Mouse (Mus musculus): ENCODE data around the gene Hist1h4n. TPM values are rescaled to one million over a fixed set of nuclear protein-coding genes. Genes with fewer than 3 reads are reported as not detected.
A peak's percentile ranks its signal among the peaks of the same experiment; 100 is the strongest.
"Not testable (repeated sequence)": the region's sequence is repeated elsewhere in the genome, so short reads cannot be mapped to it uniquely, and the experiment has no call there.

Hist1h4n gene
- polyA plus RNA-seq, 1 experiment from 2014 or later: 2.9 TPM

- H3K27me3 ChIP-seq (replicated peaks; ENCODE audit: control insufficient read depth, insufficient read depth, low read length); H3K4me3 ChIP-seq (ENCODE audit: low read length); H3K4me2 ChIP-seq (ENCODE audit: low read length): not testable (repeated sequence)
Measured at GRCm38 (mm10) chr13:21846356-21846755, 14.4 kb upstream of the Hist1h4n start.

GRCm38 (mm10) chr13:21840508-21840907, 8.5 kb upstream of the Hist1h4n start:
- H3K4me2 ChIP-seq (ENCODE audit: low read length); H3K4me1 ChIP-seq (ENCODE audit: control insufficient read depth, insufficient read depth, low read depth, low read length); H3K27me3 ChIP-seq (replicated peaks; ENCODE audit: control insufficient read depth, insufficient read depth, low read length); H3K27ac ChIP-seq (ENCODE audit: low read depth, low read length); H3K9me3 ChIP-seq (ENCODE audit: control insufficient read depth, low read length); H3K36me3 ChIP-seq (ENCODE audit: control insufficient read depth, insufficient read depth, low read length); H3K4me3 ChIP-seq (ENCODE audit: low read length); H3K9ac ChIP-seq (ENCODE audit: low read depth, low read length): not testable (repeated sequence)
- no CpG with 5 or more reads among the region's 4 CpGs for WGBS
- ATAC-seq: peak; percentile 76

More at GRCm38 (mm10) chr13:21846356-21846755, 14.4 kb upstream of the Hist1h4n start:
- not testable (repeated sequence) for H3K27ac ChIP-seq (ENCODE audit: low read depth, low read length); ATAC-seq; H3K4me1 ChIP-seq (ENCODE audit: control insufficient read depth, insufficient read depth, low read depth, low read length); H3K9me3 ChIP-seq (ENCODE audit: control insufficient read depth, low read length); H3K36me3 ChIP-seq (ENCODE audit: control insufficient read depth, insufficient read depth, low read length); H3K9ac ChIP-seq (ENCODE audit: low read depth, low read length)

GRCm38 (mm10) chr13:21833461-21833860, 1.5 kb upstream of the Hist1h4n start, which contains the start of the genes Hist1h2ap and Hist1h2br:
Hist1h2ap (minus strand) TSS chr13:21833507.
Hist1h2br (plus strand) TSS chr13:21833743.
- H3K9ac ChIP-seq (ENCODE audit: low read depth, low read length); H3K4me3 ChIP-seq (ENCODE audit: low read length); H3K36me3 ChIP-seq (ENCODE audit: control insufficient read depth, insufficient read depth, low read length); H3K4me2 ChIP-seq (ENCODE audit: low read length); H3K4me1 ChIP-seq (ENCODE audit: control insufficient read depth, insufficient read depth, low read depth, low read length); H3K27ac ChIP-seq (ENCODE audit: low read depth, low read length); H3K27me3 ChIP-seq (replicated peaks; ENCODE audit: control insufficient read depth, insufficient read depth, low read length); H3K9me3 ChIP-seq (ENCODE audit: control insufficient read depth, low read length): not testable (repeated sequence)
- ATAC-seq: peak; percentile 98
- WGBS: no CpG with 5 or more reads among the region's 24 CpGs

- WGBS: 89% methylated on average over 10 of the region's 10 CpGs
Measured at GRCm38 (mm10) chr13:21830344-21830743, 1.7 kb downstream of the Hist1h4n start.

GRCm38 (mm10) chr13:21828511-21828910, 3.5 kb downstream of the Hist1h4n start:
- Histone ChIP-seq H3K9me3 (ENCODE audit: control insufficient read depth, low read length) (no peaks in the 10 kb centered on the region), H3K4me2 (ENCODE audit: low read length) (no peak overlapping the region), H3K27ac (ENCODE audit: low read depth, low read length) (no peak overlapping the region), H3K27me3 (replicated peaks; ENCODE audit: control insufficient read depth, insufficient read depth, low read length) (no peaks in the 10 kb centered on the region), H3K4me1 (ENCODE audit: control insufficient read depth, insufficient read depth, low read depth, low read length) (no peaks in the 10 kb centered on the region), H3K9ac (ENCODE audit: low read depth, low read length) (no peak overlapping the region), H3K36me3 (ENCODE audit: control insufficient read depth, insufficient read depth, low read length) (no peaks in the 10 kb centered on the region), H3K4me3 (ENCODE audit: low read length) (no peak overlapping the region)
- WGBS: 89% methylated on average over 3 of the region's 3 CpGs
- no peak for ATAC-seq

More at GRCm38 (mm10) chr13:21830344-21830743, 1.7 kb downstream of the Hist1h4n start:
- no peaks in the 10 kb centered on the region for H3K36me3 ChIP-seq (ENCODE audit: control insufficient read depth, insufficient read depth, low read length)
- no peak overlapping the region for H3K4me3 ChIP-seq (ENCODE audit: low read length)
- H3K4me1 ChIP-seq (ENCODE audit: control insufficient read depth, insufficient read depth, low read depth, low read length): no peaks in the 10 kb centered on the region
- H3K4me2 ChIP-seq (ENCODE audit: low read length): no peak overlapping the region
- ATAC-seq: no peak
- H3K9me3 ChIP-seq (ENCODE audit: control insufficient read depth, low read length): no peaks in the 10 kb centered on the region
- H3K27me3 ChIP-seq (replicated peaks; ENCODE audit: control insufficient read depth, insufficient read depth, low read length): no peaks in the 10 kb centered on the region
- no peak overlapping the region for H3K27ac ChIP-seq (ENCODE audit: low read depth, low read length)
- no peak overlapping the region for H3K9ac ChIP-seq (ENCODE audit: low read depth, low read length)

- not testable (repeated sequence) for H3K4me1 ChIP-seq (ENCODE audit: control insufficient read depth, insufficient read depth, low read depth, low read length); H3K9ac ChIP-seq (ENCODE audit: low read depth, low read length); H3K27ac ChIP-seq (ENCODE audit: low read depth, low read length); H3K9me3 ChIP-seq (ENCODE audit: control insufficient read depth, low read length); H3K4me3 ChIP-seq (ENCODE audit: low read length); ATAC-seq; H3K4me2 ChIP-seq (ENCODE audit: low read length); H3K36me3 ChIP-seq (ENCODE audit: control insufficient read depth, insufficient read depth, low read length); H3K27me3 ChIP-seq (replicated peaks; ENCODE audit: control insufficient read depth, insufficient read depth, low read length)
- WGBS: 60% methylated on average over 6 of the region's 16 CpGs
Measured at GRCm38 (mm10) chr13:21820082-21820890, 11.7 kb downstream of the Hist1h4n start.

- Histone ChIP-seq H3K4me2 (ENCODE audit: low read length) (peak overlapping the region; percentile 39), H3K4me3 (ENCODE audit: low read length) (peak overlapping the region; percentile 20)
- WGBS: 3% methylated on average over 10 of the region's 14 CpGs
- not testable (repeated sequence) for H3K4me1 ChIP-seq (ENCODE audit: control insufficient read depth, insufficient read depth, low read depth, low read length); H3K9ac ChIP-seq (ENCODE audit: low read depth, low read length); H3K27ac ChIP-seq (ENCODE audit: low read depth, low read length); H3K9me3 ChIP-seq (ENCODE audit: control insufficient read depth, low read length); H3K27me3 ChIP-seq (replicated peaks; ENCODE audit: control insufficient read depth, insufficient read depth, low read length); H3K36me3 ChIP-seq (ENCODE audit: control insufficient read depth, insufficient read depth, low read length)
- ATAC-seq: 0 out of 2 replicates have a peak, but pooled peaks have one; percentile 3
Measured at GRCm38 (mm10) chr13:21812092-21812491, 19.9 kb downstream of the Hist1h4n start.

- peak within 1 kb of the TSS; percentile 39 for H3K4me2 ChIP-seq (ENCODE audit: low read length)
- H3K27ac ChIP-seq (ENCODE audit: low read depth, low read length); H3K4me1 ChIP-seq (ENCODE audit: control insufficient read depth, insufficient read depth, low read depth, low read length); H3K9ac ChIP-seq (ENCODE audit: low read depth, low read length); H3K36me3 ChIP-seq (ENCODE audit: control insufficient read depth, insufficient read depth, low read length); H3K9me3 ChIP-seq (ENCODE audit: control insufficient read depth, low read length); H3K27me3 ChIP-seq (replicated peaks; ENCODE audit: control insufficient read depth, insufficient read depth, low read length): not testable (repeated sequence)
- no CpG with 5 or more reads among the region's 24 CpGs for WGBS
- H3K4me3 ChIP-seq (ENCODE audit: low read length): peak within 1 kb of the TSS; percentile 20
- ATAC-seq: peak; percentile 74
Measured at GRCm38 (mm10) chr13:21811539-21811938, 20.5 kb downstream of the Hist1h4n start, which contains the start of gene Hist1h4m. Hist1h4m (plus strand) TSS chr13:21811746.

GRCm38 (mm10) chr13:21811074-21811473, 20.9 kb downstream of the Hist1h4n start:
- not testable (repeated sequence) for H3K27me3 ChIP-seq (replicated peaks; ENCODE audit: control insufficient read depth, insufficient read depth, low read length); H3K4me1 ChIP-seq (ENCODE audit: control insufficient read depth, insufficient read depth, low read depth, low read length); H3K9me3 ChIP-seq (ENCODE audit: control insufficient read depth, low read length); H3K4me3 ChIP-seq (ENCODE audit: low read length); H3K4me2 ChIP-seq (ENCODE audit: low read length); H3K9ac ChIP-seq (ENCODE audit: low read depth, low read length); H3K36me3 ChIP-seq (ENCODE audit: control insufficient read depth, insufficient read depth, low read length); H3K27ac ChIP-seq (ENCODE audit: low read depth, low read length)
- peak; percentile 14 for ATAC-seq
- no CpG with 5 or more reads among the region's 8 CpGs for WGBS
